Mouse (Mus musculus) C2C12 (cell line): ENCODE results near the gene Wdr34. TPM values are rescaled to one million over a fixed set of nuclear protein-coding genes. Genes with fewer than 3 reads are reported as not detected.

Experiments
- H3K27me3 ChIP-seq: one replicate; pipeline ENCODE4 v1.6.1; 2011; ENCODE audit not compliant: control insufficient read depth, insufficient read depth, insufficient read length
- H3K36me3 ChIP-seq: one replicate; pipeline ENCODE4 v1.6.1; 2011; ENCODE audit not compliant: control insufficient read depth, insufficient read depth
- H3K4me3 ChIP-seq: one replicate; pipeline ENCODE4 v1.5.1; 2011; ENCODE audit warnings: mild to moderate bottlenecking, control low read depth; ENCODE audit not compliant: poor library complexity, insufficient read depth, severe bottlenecking
- H3K79me2 ChIP-seq: one replicate; pipeline ENCODE4 v1.6.1; 2011; ENCODE audit not compliant: control insufficient read depth, insufficient read depth
- H3K79me3 ChIP-seq: one replicate; pipeline ENCODE4 v1.6.1; 2011; ENCODE audit warnings: low read depth, control low read depth
- H3ac ChIP-seq: one replicate; pipeline ENCODE3; 2011; ENCODE audit warnings: low read depth; ENCODE audit not compliant: control insufficient read depth, insufficient read length
- CEBPB ChIP-seq: IDR thresholded peaks from one replicate; pipeline ENCODE4 v1.6.1; 2011; ENCODE audit warnings: low read depth, mild to moderate bottlenecking, control low read depth, moderate library complexity
- CTCF ChIP-seq: IDR thresholded peaks from one replicate; pipeline ENCODE4 v1.5.1; 2011; ENCODE audit not compliant: control insufficient read depth, insufficient read depth, insufficient read length
- FOSL1 ChIP-seq: IDR thresholded peaks from one replicate; pipeline ENCODE4 v1.8.0; 2011; ENCODE audit warnings: mild to moderate bottlenecking, low read length; ENCODE audit not compliant: poor library complexity, insufficient read depth, severe bottlenecking
- MAX ChIP-seq: IDR thresholded peaks from one replicate; pipeline ENCODE4 v1.6.1; 2011; ENCODE audit warnings: mild to moderate bottlenecking, control low read depth
- MYOD1 ChIP-seq: IDR thresholded peaks from one replicate; pipeline ENCODE4 v1.6.1; 2011; ENCODE audit warnings: low read depth; ENCODE audit not compliant: control insufficient read depth, insufficient read length
- MYOG ChIP-seq: IDR thresholded peaks from one replicate; pipeline ENCODE4 v1.6.1; 2011; ENCODE audit not compliant: control insufficient read depth, insufficient read length; ENCODE audit errors: extremely low read depth
- USF1 ChIP-seq: IDR thresholded peaks from one replicate; pipeline ENCODE4 v1.6.1; 2011; ENCODE audit warnings: low read depth, mild to moderate bottlenecking, control low read depth, moderate library complexity
- polyA plus RNA-seq: library from polyadenylated mRNA; unstranded; fragments of >200 nt; fragmentation: generic; extraction: Trizol; gene quantifications from one replicate; pipeline ENCODE4 v1.2.1, GENCODE M21; 2012; ENCODE audit warnings: missing spikeins

Gene Wdr34
- polyA plus RNA-seq, 1 experiment: 16.4 TPM

GRCm38 (mm10) chr2:30026997-30027396 is 21.7 kb downstream of the Wdr34 start:
- Histone ChIP-seq H3K27me3 (no peaks in the 10 kb centered on the region), H3K79me3 (no peaks in the 10 kb centered on the region), H3K79me2 (no peaks in the 10 kb centered on the region), H3K4me3 (no peak overlapping the region), H3ac (no peak overlapping the region), H3K36me3 (peaks cover 99% of the 10 kb centered on the region)
- no peak for TF ChIP-seq MYOD1

DNA sequence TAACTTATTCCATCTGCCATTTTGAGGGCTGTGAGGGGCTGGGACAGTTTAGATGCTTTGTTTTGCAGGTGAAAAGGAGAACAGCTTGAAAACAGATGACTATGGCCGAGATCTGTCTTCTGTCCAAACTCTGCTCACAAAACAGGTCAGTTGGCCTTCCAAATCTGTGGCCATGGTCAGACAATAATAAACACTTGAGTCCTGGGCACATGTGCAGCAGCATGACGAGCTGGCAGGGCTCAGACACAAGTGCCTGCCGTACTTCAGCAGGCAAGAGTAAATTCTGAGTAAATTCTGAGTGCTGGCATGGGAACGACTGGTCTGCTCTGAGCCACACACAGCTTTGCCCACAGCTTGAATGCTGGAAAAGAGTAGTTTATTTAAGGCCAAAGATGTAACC is 23.2 kb downstream of the Wdr34 start:
- no peaks in the 10 kb centered on the region for H3K27me3 ChIP-seq
- no peak overlapping the region for H3ac ChIP-seq
- H3K36me3 ChIP-seq: peaks cover 99% of the 10 kb centered on the region
- no peak for TF ChIP-seq MYOD1
- no peak for TF ChIP-seq USF1
- TF ChIP-seq MYOG: no peak
- no peak for TF ChIP-seq MAX
- TF ChIP-seq FOSL1: no peak
- TF ChIP-seq CEBPB: no peak
- no peak for TF ChIP-seq CTCF
- H3K79me3 ChIP-seq: no peaks in the 10 kb centered on the region
- H3K79me2 ChIP-seq: no peaks in the 10 kb centered on the region
- no peak overlapping the region for H3K4me3 ChIP-seq

DNA sequence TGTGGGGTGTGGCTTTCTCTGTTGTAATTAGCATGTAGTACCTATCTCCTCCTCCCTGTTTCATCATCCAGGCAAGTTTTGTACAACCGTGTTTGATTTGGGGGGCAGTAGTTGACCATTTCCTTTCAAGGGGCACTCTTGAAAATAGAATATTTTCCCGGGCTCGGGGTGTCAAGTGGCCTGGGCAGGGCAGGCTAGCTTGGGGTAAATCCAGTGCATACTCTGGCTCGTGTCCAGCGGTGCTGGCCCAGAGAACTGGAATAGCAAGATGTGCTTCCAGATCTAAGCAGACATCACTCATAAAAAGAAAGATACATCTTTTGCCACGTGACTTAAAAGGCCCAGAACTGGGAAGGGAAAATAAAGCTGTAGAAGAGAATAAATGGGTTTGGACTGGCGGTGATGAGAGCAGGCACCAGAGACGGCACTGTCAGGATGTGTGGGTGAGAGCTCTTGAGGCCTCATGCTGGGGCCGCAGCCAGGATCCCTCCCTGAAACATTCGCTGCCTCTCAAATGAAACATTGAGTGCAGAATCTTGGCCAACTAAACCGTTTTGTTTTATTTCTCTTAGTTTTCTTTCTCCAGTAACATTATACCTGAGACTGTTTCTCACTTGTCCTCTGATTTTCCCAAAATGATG is 34.2 kb downstream of the Wdr34 start:
- Histone ChIP-seq H3K4me3 (no peak overlapping the region), H3K36me3 (peaks cover 100% of the 10 kb centered on the region), H3K27me3 (no peaks in the 10 kb centered on the region), H3ac (no peak overlapping the region), H3K79me3 (no peaks in the 10 kb centered on the region), H3K79me2 (no peaks in the 10 kb centered on the region)
- TF ChIP-seq MAX (no peak), CEBPB (no peak), MYOG (no peak), USF1 (no peak), FOSL1 (no peak), MYOD1 (no peak), CTCF (no peak)

- Histone ChIP-seq H3K36me3 (peaks cover 100% of the 10 kb centered on the region), H3ac (no peak overlapping the region), H3K79me2 (no peaks in the 10 kb centered on the region), H3K27me3 (no peaks in the 10 kb centered on the region), H3K79me3 (no peaks in the 10 kb centered on the region), H3K4me3 (no peak overlapping the region)
- TF ChIP-seq MYOD1: no peak
- TF ChIP-seq FOSL1: no peak
- TF ChIP-seq USF1: no peak
- TF ChIP-seq CTCF: no peak
- TF ChIP-seq MAX: no peak
- no peak for TF ChIP-seq CEBPB
- no peak for TF ChIP-seq MYOG
These were observed 37.8 kb downstream of the Wdr34 start for GRCm38 (mm10) chr2:30010840-30011281.

DNA sequence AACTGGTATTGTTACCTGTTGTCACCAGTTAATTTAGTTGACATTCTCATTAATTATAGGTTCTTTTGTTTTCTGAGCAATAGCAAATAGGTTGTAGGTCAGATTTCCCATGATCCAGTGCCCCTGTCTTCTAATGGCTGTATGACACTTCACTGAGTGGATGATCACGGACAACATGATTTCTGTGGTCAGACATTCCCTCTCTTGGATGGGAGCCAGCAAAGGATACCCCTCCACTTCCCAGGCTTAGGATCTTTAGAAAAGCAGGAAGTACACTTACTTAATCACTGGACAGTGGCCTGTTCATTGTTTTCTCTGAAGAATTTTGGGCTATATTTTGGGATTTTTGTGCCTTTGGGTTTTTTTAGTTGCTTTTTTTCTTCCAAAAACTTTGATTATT is 39.6 kb downstream of the Wdr34 start:
- Histone ChIP-seq H3K79me2 (no peaks in the 10 kb centered on the region), H3K4me3 (no peak overlapping the region)

GRCm38 (mm10) chr2:29991962-29992361 is 56.7 kb downstream of the Wdr34 start:
- Histone ChIP-seq H3K27me3 (no peaks in the 10 kb centered on the region), H3K4me3 (no peak overlapping the region), H3K36me3 (peaks cover 100% of the 10 kb centered on the region), H3K79me2 (no peaks in the 10 kb centered on the region), H3K79me3 (peaks cover 1% of the 10 kb centered on the region), H3ac (no peak overlapping the region)
- no peak for TF ChIP-seq USF1
- no peak for TF ChIP-seq MAX
- TF ChIP-seq MYOD1: no peak
- no peak for TF ChIP-seq CTCF
- no peak for TF ChIP-seq FOSL1
- TF ChIP-seq CEBPB: no peak
- TF ChIP-seq MYOG: no peak

More for the DNA sequence above, 39.6 kb downstream of the Wdr34 start:
- no peak for TF ChIP-seq MYOD1
- TF ChIP-seq FOSL1: no peak
- no peak for TF ChIP-seq MAX
- TF ChIP-seq CTCF: no peak
- no peak for TF ChIP-seq USF1
- TF ChIP-seq CEBPB: no peak
- no peak for TF ChIP-seq MYOG
- H3K27me3 ChIP-seq: no peaks in the 10 kb centered on the region
- no peaks in the 10 kb centered on the region for H3K79me3 ChIP-seq
- H3K36me3 ChIP-seq: peaks cover 100% of the 10 kb centered on the region
- H3ac ChIP-seq: no peak overlapping the region
